Mouse (Mus musculus) embryo, embryonic 11.5 days (tissue): ENCODE measurements at regions not wholly inside any gene's neighbourhood (a gene's known extent, or its start where the extent isn't known, plus 50 kb on each side); places are given as distances from the start of the nearest gene placed in this dataset.

Experiments
- DNase-seq: peaks from one replicate; pipeline ENCODE4 v3.0.0-alpha.2; 2012; ENCODE audit warnings: low read depth, low spot score

DNA sequence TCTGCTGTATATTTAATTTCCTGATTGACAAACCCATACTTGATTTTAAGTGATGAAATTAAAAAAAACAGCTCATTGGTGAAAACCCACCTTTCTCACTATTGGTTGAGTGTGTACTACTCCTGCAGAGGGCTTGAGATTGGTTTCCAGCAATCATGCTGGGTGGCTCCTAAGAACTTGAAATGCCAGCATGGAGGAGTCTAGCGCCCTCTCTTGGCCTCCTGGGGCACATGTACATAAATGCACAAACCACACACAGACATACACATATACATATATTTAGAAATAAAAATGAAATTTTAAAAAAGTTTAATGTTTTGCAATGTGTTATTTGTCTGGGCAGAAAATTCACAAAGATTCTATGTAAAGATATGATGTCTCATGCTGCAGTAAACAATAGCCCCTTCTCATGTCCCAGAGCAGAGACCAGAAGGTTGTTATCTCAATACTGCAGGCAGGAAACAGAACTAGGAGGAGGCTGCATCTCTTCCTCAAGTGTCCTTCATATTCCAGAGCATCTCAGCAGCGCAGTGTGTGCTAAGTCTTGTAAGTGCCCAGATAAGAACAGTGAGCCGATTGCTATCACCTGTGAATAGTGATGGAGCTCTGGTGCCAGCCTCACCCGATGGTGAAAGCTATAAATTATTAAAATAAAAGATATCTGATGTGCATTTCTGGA, 108.4 kb upstream of the Fbxo11 start:
- no peak for DNase-seq

DNA sequence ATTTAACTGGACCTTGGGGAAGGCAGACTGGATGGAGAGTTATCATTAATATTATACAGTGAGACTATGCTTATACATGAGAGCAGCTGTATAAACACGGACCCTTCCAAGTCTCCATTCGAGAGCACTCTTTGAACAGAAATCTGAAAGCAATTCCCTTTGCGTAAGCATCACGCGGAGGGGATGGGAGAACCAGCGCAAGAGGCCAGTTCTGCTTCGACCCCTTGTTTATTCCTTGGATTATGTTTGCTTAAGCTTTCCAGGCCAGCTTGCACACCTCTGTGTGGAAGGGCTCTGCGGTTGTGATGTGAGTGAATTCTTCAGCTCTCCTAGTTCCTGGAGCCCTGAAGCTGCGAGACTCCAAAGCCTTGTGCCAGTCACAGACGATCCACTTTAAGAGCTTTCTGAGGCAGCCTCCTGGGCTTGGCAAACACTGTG, 109.2 kb upstream of the Fbxo11 start:
- no peak for DNase-seq

DNA sequence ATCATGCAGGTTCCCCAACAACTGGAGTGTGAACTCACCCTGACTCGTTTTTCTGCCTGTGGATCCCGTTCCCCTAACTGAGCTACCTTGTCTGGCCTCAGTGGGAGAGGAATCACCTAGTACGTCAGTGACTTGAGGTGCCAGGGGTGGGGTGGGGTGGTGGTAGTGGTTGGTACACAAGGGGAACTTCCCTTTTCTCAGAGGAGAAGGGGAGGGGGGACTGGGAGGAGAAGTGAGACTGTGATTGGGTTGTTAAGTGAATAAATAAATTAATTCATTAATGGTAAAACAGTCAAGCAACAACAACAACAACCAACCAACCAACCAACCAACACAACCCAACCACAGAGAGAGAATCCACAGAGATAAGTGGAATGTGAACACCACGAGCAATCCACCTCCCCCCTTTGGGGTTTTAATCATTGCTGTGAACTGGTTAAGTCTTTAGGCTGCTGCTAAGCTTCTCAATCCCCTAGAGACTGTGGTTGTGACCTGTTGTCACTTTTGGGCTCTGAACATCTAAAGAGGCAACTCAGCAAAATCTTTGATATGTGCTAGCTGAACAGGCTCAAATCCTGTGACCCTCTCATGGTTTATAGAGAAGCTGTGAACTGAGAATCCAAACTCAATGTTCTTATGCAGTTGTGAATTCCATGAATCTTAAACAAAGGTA, 111.0 kb upstream of the Fbxo11 start:
- DNase-seq, result no peak

DNA sequence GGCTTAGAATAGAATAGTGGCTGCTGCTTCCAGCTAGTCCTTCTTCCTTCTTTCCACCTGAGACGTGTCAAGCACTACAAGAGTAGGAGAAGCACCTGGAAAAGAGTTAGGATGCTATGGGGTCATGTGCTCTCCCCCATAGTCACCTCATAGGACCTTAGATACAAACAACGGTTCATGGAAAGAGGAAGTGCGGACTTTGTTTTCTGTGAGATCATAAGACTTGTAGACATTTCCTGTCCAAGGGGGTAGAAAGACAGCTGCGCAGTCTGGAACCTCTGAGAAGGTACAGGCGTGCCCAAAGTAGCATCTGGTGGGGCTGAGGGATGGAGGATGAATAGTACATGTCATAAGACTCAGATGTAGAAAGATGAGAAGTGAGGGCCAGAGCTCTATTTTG, 125.6 kb upstream of the Fbxo11 start:
- no peak for DNase-seq

DNA sequence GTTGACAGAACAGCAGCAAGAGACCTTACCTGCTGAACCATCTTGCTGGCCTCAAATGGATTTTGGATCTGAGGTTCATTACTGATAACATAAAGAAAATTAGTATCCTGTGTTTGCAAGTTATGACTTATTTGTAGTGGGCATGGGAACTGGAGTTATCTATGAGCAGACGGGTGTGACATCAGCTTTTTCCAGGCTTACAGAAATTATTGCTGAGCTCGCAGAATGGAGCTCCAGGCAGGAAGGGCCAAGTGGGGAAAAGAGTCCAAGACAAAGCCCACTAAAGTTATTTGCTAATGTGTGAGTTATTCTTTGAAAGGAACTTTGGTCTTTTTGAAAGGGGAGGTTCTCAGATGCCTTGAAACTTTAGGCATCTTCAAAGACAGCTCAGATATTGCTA, 126.4 kb upstream of the Fbxo11 start:
- DNase-seq, result no peak

DNA sequence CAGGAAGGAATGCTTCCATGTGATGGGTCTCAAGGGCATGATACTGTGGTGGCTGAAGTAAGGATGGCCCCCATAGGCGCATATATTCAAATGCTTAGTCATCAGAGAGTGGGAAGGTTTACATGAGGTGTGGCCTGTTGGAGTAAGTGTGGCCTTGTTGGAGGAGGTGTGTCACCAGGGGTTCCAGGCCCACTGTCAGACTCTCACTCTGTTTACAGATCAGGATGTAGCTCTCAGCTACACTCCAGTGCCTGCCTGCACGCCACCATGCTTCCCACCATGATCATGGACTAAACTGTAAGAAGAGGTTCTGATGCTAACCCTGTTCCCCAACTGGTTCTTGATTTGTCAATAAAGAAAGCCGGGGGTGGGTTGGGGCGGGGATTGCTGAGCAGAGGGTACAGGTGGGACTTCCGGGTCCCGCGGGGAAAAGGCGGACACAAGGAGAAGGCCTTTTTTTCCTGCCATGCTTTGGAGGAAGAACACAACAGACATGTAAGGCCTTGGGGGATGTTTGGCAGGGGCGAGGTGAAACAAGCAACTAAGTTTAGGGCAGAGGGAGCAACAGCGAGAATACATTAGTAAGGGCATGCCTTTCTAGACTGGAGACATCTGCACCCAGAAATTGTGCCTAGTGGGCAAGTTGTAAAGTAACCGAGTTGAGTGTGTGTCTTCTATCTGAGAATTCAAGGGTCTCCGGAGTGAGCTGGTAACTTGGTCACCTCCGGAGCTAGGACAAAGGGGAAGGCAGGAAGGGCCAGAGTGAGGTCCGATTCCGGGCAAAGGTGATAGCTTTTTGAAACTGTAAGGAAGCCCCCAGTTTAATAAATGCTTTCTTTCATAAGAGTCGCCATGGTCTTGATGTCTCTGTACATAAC, 127.1 kb upstream of the Fbxo11 start:
- DNase-seq, result no peak

DNA sequence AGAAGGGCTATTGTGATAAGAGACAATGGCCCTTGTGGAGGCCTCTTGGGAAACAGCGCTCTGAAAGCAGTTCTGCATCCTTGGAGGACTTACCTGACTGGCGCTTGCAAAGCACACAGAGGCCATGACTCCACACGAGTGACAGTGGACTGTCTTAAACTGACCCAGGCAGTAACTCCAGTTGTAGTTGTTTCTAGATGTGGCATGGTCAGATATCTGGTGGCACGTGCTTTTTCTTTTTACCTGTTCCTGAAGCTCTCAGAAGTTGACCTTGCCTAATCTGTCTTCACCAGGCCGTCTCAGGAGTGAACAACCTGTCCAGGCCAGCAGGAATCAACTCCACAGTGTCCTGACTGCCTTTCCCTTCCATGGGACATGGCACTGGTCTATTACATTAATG, 129.6 kb upstream of the Fbxo11 start:
- DNase-seq, result no peak

DNA sequence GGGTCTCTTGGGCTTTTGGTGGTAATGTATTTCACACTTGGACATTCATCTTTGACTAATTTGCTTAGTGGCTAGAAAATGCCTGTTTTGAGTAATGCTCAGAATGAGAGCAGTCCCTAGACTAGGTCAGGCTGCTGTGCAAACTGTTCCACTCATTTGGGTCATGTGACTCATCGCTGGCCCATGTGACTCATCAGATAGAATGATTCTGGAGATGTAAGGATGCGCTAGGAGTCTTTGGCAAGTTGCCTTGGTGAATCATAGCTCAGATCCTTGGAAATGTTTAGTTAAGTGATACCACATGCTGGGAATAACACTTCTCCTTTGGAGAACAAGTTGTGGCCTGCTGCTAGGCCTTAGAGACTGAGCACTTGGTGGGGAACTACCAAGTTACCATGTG, 130.2 kb upstream of the Fbxo11 start:
- no peak for DNase-seq

DNA sequence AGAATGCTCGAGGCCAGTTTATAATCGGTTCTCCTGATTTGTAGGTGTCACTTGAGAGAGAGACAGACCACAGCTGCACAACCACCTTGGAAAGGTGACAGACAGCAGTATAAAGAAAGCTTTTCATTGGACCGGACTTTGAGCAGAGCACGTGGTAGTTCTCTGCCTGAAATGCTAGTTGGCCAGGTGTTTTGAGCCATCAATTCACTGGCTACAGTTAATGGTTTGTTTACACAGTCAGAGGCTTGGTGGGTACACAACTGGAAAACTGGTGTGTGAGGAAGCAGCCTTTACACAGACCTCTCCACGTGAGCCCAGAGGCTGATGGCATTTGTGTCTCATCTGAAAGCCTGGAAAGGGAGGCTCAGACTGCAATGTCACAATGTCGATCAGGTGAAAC, 130.8 kb upstream of the Fbxo11 start:
- DNase-seq, result no peak

DNA sequence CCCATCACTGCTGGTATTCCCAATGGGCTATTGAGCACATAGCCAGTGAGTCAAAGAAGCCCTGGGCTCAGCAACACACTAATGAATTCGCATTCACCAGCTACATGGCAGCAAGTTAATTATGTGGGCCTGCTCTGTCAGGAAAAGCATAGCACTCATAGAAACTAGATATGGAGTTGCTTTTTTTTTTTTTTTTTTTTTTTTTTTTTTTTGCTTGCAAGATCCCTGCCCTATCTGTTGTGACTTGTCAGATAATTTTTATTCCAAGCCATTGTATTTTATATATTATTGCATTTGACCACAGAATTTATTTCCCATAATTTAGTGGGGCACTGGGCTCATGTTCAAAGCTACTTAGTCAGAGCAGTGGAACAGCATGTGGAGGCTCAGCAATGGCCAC, 131.2 kb upstream of the Fbxo11 start:
- DNase-seq, result no peak

DNA sequence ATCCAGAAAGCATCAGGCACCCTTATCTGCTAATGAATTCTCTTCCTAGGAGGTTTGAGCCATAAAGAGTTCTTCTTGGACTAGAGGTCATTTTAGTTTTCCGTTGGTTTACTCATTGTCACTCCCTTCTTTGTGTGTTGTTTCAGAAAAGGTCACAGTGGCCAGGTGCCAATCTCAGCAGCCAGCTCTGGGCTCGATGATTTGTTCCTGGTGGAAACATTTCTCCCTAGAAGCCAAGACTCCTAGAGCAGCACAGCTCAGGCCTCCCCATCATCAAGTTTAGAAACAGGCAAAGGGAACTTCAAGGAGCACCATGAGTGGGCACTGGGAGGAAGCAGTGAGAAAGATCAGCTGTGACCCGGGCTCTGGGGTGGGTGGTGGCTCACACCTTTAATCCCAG, 132.3 kb upstream of the Fbxo11 start:
- no peak for DNase-seq

DNA sequence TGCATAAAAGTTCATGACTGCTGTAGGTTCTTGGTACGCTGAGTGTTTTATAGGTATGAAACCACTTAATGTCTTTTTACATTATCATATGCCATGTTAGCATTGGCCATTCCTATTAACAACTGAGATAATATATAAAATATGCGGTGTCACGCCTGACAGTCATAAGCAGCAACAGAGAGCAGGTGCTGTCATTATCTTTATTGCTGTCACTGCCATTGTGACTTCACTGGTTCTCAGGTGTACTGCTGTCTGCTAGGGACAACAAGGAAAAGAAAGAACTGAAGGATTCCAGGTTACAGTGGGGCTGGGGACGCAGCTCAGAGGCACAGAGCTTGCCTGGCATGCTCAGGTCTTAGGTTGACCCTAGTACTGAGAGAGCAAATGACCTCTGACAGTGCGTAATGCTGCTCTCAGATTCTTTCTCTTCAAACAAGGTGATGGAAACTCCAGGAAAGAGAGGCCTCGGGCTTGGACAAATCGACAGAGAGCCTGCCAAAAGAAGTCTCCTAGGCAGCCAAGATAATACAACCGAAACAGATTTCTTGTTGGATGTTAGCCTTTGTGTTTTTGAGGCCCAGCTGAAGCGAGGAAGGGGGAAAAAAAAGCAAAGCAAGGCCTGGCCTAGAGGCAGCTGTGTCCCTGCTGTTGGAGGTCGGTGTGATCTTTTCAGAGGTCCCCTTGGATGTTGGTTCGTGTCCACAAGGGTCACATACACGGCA, 136.3 kb upstream of the Fbxo11 start:
- DNase-seq, result no peak

DNA sequence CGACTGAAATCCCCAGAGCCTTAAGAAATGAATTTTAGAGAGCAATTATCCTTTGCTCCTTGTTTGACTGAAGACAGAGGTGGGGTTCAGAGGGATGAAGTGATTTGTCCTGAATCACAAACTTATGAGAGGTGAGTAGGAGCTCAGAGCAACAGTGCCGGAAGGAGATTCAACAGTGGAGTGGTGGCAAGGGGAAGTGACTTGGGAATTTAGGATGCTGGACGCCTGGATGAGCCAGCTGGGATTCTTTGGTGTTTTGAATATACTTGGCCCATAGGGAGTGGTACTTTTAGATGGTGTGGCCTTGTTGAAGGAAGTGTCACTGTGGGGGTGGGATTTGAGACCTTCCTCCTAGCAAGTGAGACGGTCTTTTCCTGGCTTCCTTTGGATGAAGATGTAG, 137.1 kb upstream of the Fbxo11 start:
- DNase-seq, result no peak

DNA sequence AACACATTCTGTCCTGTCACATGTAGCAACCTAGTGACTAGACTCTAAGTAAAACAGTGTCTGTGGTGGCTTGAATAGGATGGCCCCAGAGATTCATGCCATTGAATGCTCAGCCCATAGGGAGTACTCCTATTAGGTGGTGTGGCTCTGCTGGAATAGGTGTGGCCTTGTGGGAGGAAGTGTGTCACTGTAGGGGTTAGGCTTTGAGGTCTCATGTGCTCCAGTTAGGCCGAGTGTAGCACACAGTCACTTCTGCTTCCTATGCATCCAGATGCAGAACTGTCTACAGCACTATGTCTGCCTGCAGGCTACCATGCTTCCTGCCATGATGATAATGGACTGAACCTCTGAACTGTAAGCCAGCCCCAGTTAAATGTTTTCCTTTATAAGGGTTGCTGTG, 144.5 kb upstream of the Fbxo11 start:
- DNase-seq, result no peak

DNA sequence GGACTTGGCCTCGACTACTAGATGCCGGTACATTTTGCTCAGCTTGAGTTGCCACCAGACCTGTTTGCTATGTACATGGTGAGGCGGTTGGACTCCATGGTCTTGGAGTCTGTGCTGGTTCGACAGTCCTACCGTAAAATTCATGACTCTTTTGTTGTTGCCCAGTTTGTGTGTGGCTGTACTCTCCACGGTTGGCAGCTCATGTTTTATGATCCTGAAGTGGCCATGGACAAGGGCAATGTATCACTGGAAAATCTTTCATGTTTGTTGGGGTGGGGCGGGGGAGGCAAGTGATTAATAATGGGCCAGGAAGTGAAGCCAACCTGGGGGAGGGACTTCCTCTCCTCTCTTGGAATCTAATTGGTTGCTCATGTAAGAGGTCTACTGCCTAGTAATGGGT, 147.0 kb upstream of the Fbxo11 start:
- DNase-seq, result no peak

DNA sequence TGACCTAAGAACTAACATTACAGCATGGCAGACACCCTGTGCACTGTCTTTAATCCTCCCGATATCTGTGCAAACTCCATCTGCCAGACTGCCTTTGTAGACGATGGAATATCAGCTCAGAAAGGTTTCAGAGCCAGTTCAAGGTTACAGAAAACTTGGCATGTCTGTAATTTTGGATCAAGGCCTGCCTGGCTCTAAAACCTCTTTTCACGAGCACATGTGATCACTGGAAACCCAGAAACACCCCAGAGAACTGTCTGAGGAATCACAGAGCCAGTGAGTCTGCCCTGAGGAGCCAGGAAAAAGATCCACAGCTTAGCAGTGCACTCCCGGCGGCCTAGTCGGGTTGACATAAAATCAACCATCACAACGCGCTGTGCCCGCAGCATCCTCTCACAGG, 149.7 kb upstream of the Fbxo11 start:
- DNase-seq, result no peak

DNA sequence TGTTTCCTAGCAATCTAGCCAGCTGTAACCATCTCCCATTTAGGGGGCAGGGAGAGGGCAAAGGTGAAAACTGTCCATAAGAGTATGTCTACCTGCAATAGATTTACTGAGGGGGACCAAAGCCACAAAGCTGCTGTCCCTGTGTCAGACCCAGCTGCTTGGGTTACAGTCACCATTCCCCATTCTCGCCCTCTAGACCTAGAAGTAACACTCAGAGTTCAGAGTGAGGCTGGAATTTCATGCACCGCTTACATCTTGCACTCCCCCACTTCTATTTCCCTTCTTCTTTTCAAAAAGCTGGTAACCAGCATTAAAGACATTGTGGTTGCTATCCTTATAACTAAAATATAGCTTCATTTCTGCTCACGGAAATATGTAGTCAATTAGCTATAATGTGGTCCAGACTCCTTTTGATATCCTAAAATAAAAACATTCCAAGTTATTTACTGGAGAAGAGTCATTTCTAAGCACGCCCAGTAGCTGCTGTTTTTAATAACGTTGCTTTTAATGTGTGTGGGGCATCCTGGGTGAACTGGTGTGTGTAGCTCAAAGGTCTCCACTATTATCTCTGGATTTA, 157.4 kb upstream of the Fbxo11 start:
- no peak for DNase-seq

DNA sequence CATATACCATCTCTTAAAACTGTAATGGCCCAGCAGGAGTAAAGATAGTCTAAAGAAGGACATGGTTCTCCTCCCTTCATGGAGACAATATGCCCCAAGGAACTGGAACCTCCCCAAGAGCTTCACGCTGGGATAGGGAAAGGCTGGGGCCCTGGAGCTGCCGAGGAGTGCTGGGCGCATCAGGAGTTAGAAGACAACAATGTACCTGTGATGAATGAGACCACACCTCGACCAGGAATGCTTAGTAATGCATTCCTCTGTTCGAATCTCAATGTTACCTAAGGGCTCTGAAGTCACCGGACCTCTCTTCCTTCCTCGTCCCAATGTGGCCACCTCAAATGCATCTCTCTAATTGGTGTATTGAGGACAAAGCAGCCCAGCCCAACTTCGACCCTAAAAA, 175.4 kb upstream of the Fbxo11 start:
- DNase-seq, result no peak

DNA sequence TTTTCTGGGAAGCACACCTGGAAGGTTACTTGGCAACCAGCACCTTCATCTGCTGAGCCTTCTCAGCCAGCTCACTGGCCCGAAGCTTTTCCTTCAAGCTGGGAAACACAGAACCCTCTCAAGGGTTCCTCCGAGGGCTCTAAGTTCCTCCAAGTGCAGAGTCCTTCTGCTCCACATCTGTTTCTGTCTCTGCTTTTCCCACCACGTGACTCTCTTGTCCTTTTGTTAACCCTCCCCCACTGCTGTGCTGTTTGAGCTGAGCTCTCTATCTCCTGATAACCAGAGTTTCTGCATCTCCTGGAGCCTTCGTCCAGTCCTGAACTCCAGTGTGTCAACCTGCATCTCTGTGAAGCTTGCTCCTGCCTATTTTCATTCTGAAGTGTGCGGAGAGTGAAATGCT, 183.5 kb upstream of the Fbxo11 start:
- DNase-seq, result no peak

DNA sequence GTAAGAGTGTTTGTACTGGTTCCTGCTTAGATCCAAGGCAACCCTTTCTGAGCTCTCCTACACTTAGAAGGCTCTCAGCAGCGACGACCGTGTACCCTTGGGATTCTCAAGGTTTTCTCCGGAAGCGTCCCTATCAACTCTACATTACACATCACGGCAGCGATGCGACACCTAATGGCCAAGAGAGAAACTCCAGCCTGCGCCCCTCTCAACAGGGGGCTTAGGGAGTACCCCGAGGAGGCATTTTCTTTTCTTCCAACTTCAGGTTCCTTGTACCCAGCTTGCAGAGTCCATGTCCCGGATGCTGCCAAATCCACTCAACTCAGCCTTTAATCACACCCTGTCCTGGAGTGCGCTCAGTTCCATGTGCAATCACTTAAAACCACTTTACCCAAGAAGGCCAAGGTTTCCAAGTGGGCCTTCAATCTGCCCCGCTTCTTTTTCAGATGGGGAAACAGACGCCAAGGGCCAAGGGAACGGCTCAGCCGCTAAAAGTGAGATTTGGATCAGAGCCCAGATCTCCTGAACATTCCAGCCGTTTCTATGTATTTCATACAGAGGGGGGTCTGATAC, 186.9 kb upstream of the Fbxo11 start:
- DNase-seq, result peak; percentile 51
